Mouse (Mus musculus) liver, embryonic 16.5 days (tissue): ENCODE measurements at regions not wholly inside any gene's neighbourhood (a gene's known extent, or its start where the extent isn't known, plus 50 kb on each side); places are given as distances from the start of the nearest gene placed in this dataset.

Experiments used
- ATAC-seq: fragments of 200-750 bp; cut with Nextera tagmentation; 2 replicates; pipeline ENCODE4 v1.8.0; 2017; ENCODE audit warnings: low read depth, mild to moderate bottlenecking, moderate number of reproducible peaks, moderate library complexity
- H3K27ac ChIP-seq: fragments of 300-500 bp; sonication (generic); 2 replicates; pipeline ENCODE4 v1.5.1; 2014; ENCODE audit warnings: mild to moderate bottlenecking, low read length
- H3K27me3 ChIP-seq: fragments of 300-500 bp; sonication (generic); 2 replicates; pipeline ENCODE4 v1.6.1; 2014; ENCODE audit warnings: low read depth, low read length, mixed read lengths; ENCODE audit not compliant: control insufficient read depth, insufficient read depth
- H3K36me3 ChIP-seq: fragments of 300-500 bp; sonication (generic); 2 replicates; pipeline ENCODE4 v1.6.1; 2014; ENCODE audit warnings: mild to moderate bottlenecking; ENCODE audit not compliant: control insufficient read depth, insufficient read depth
- H3K4me1 ChIP-seq: fragments of 300-500 bp; sonication (generic); 2 replicates; pipeline ENCODE4 v1.6.1; 2014; ENCODE audit warnings: low read depth, low read length, mixed read lengths; ENCODE audit not compliant: control insufficient read depth
- H3K4me2 ChIP-seq: fragments of 300-500 bp; sonication (generic); 2 replicates; pipeline ENCODE4 v1.6.1; 2014; ENCODE audit warnings: low read depth, low read length, mixed read lengths
- H3K4me3 ChIP-seq: fragments of 300-500 bp; sonication (generic); 2 replicates; pipeline ENCODE4 v1.5.1; 2014; ENCODE audit warnings: low read depth, mild to moderate bottlenecking, low read length
- H3K9ac ChIP-seq: fragments of 300-500 bp; sonication (generic); 2 replicates; pipeline ENCODE4 v1.6.1; 2014; ENCODE audit warnings: low read depth, low read length
- H3K9me3 ChIP-seq: fragments of 300-500 bp; sonication (generic); replicated peaks from 2 replicates; pipeline ENCODE4 v1.6.1; 2016; ENCODE audit warnings: low read length; ENCODE audit not compliant: control insufficient read depth
- WGBS: fragments of 180-500 bp; shearing (Covaris S2); extraction: QIAGEN DNeasy Blood & Tissue Kit; methylation state at CpG from one replicate; pipeline ENCODE4 v1.1.7; 2014; ENCODE audit not compliant: insufficient replicate concordance; 5-methylcytosine and 5-hydroxymethylcytosine counted together

DNA sequence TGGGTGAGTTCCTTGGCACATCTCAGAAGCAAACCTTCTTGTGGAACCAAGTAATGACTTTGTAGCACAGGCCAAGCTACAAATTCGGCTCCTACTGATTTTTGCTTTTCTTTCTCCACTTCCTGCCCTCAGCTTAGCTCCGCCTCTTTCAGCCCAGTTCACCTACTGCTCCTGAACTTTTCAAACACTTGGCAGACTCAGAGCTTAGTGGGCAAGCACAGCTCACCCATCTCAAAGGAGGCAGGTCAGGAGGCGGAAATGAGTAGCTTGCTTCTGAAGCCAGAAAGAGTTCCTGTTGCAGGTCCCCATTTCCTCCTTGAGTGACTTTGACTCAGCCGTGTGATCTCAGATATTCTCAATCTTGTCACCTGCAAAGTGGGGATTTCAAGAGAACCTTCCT lies 208.5 kb upstream of the Irx3 start:
- Histone ChIP-seq H3K36me3 (no peaks in the 10 kb centered on the region), H3K27ac (no peak overlapping the region), H3K9me3 (no peaks in the 10 kb centered on the region), H3K4me2 (no peak overlapping the region), H3K4me3 (no peak overlapping the region), H3K27me3 (no peaks in the 10 kb centered on the region), H3K4me1 (peaks cover 11% of the 10 kb centered on the region), H3K9ac (no peak overlapping the region)
- no peak for ATAC-seq
- 48% methylated on average over 4 of the region's 4 CpGs for WGBS

DNA sequence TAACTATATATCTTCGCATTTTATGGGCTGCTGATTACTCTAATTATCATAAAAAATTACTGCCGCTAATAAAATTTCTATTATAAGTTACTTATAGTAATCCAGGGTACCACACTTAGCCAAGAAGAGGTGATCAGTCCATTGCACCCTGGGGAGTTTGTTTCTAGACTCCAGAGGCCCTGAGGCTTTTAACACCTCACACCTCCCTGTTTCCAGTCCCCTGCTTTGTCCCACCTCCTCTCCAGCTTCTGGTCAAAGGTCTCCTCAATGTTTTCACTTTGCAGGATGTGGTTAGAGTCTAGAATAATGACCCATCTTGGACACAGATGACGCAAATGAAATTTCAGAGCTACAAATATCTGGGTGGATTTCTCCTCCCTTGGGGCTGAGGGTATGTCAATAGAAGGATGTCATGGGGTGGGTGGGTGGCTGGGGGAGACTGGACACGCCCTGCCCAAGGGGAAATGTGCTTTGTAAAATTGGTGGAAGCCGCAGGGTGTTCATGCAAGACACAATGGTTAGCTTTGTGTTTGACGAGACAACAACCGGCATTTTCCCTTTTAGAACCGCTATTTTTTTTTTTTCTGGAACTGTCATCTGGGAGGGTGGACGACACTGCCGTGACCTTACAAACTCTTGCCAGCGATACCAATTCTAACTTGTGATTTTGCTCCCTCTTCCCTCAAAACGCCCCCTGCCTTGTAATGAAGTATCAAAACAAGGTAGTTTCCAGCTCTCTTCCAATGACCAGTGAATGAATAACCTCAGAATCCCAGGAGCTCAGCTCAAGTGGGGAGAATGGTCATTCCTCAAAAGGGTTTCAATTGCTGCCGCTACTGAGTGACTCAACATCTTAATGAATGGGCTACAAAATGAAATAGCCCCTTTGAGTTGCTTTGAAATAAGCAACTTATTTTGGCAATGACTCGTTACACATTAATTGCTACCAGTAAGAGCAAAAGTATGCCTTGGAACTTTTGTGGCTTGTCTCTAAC lies 207.0 kb upstream of the Irx3 start:
- no peaks in the 10 kb centered on the region for H3K36me3 ChIP-seq
- no peaks in the 10 kb centered on the region for H3K27me3 ChIP-seq
- H3K9ac ChIP-seq, result no peak overlapping the region
- no peak overlapping the region for H3K4me3 ChIP-seq
- no peaks in the 10 kb centered on the region for H3K4me1 ChIP-seq
- 51% methylated on average over 14 of the region's 14 CpGs for WGBS
- no peaks in the 10 kb centered on the region for H3K9me3 ChIP-seq
- ATAC-seq, result no peak
- no peak overlapping the region for H3K27ac ChIP-seq
- no peak overlapping the region for H3K4me2 ChIP-seq

DNA sequence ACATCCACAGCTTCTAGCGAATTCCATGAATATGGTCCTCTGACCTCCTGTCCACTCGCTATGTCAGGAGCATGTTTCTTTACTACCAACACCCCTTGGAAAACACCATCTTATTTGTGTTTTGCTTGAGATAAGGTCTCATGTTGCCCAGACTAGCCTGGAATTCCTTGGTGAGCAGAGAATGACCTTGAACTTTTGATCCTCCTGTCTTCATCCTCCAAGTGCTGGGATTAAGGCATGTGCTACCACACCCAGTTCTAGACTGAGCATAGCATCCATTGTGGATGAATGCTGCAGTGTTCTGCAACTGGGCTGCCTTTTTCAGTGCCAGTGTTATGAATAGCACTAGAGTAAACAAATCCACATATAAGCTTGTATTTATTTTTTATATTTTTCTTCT lies 203.2 kb upstream of the Irx3 start:
- no peaks in the 10 kb centered on the region for H3K27me3 ChIP-seq

DNA sequence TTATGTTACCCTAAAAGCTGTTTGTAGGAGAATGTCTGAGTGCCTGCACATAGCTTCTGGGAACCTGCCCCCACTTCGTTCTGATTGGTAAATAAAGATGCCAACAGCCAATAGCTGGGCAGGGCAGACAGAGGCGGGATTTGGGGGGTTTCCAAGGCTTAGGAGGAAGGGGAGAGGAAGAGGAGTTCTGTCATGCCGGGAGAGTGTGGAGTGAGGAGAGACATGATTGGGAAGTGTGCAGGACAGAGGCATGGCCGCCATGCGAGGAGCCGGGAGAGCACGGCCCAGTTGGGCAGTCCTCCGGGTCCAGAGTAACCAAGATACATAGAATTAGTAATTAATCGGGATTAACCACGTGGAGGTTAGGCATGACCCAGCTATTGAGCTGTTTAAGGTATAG lies 202.7 kb upstream of the Irx3 start:
- H3K4me3 ChIP-seq, result no peak overlapping the region
- no peak for ATAC-seq
- no peaks in the 10 kb centered on the region for H3K36me3 ChIP-seq
- H3K9ac ChIP-seq, result no peak overlapping the region
- 59% methylated on average over 10 of the region's 10 CpGs for WGBS
- no peaks in the 10 kb centered on the region for H3K27me3 ChIP-seq
- H3K4me1 ChIP-seq, result no peaks in the 10 kb centered on the region
- no peaks in the 10 kb centered on the region for H3K9me3 ChIP-seq
- H3K4me2 ChIP-seq, result no peak overlapping the region
- H3K27ac ChIP-seq, result no peak overlapping the region

More for the DNA sequence above, 203.2 kb upstream of the Irx3 start:
- no peak for ATAC-seq
- H3K4me3 ChIP-seq, result no peak overlapping the region
- 77% methylated on average over 2 of the region's 2 CpGs for WGBS
- no peak overlapping the region for H3K27ac ChIP-seq
- no peaks in the 10 kb centered on the region for H3K9me3 ChIP-seq
- H3K4me2 ChIP-seq, result no peak overlapping the region
- H3K4me1 ChIP-seq, result no peaks in the 10 kb centered on the region
- H3K9ac ChIP-seq, result no peak overlapping the region
- H3K36me3 ChIP-seq, result no peaks in the 10 kb centered on the region

DNA sequence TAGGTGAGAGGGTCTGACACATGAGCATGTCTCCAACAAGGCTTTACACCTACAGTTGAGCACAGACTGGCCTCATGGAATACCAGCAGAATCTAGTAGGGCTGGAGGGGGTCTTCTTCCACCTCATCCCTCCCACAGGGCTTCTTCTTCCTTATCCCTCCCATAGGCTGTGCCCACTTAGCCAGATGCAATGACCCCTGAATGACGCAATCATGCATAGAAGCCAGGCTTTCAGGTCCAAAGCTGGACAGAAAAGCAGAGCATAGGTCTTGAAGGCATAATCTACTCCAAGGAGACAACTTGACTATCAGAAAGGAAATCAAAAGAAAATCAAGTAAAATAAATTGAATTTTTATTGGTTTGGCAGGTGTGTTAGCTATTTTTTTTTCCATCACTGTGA lies 198.5 kb upstream of the Irx3 start:
- 72% methylated on average over 1 of the region's 1 CpGs for WGBS
- no peak overlapping the region for H3K4me2 ChIP-seq
- no peak overlapping the region for H3K27ac ChIP-seq
- no peaks in the 10 kb centered on the region for H3K36me3 ChIP-seq
- no peak for ATAC-seq
- H3K27me3 ChIP-seq, result no peaks in the 10 kb centered on the region
- H3K4me3 ChIP-seq, result no peak overlapping the region
- H3K9ac ChIP-seq, result no peak overlapping the region
- no peaks in the 10 kb centered on the region for H3K9me3 ChIP-seq
- no peaks in the 10 kb centered on the region for H3K4me1 ChIP-seq

DNA sequence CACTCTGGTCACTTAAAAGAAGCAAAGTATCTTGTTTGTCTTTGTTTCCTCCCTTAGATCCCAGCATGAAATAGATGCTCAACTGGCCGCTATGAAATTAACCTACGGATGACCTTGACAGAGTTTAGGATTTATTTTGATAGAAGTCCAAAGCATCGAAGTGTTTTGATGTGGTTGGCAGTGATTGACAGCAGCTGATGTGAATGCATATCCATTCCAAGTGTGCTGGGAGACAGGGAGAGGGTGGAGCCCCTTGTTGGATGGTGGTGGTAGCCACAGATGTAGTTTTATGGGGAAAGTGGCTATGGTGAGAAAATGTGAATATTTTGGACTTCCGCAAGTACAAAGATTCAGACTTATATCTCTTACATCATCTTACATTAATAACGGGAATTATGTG lies 197.8 kb upstream of the Irx3 start:
- Histone ChIP-seq H3K27ac (no peak overlapping the region), H3K9ac (no peak overlapping the region), H3K4me2 (no peak overlapping the region), H3K4me3 (no peak overlapping the region), H3K36me3 (no peaks in the 10 kb centered on the region), H3K4me1 (no peaks in the 10 kb centered on the region), H3K27me3 (no peaks in the 10 kb centered on the region), H3K9me3 (no peaks in the 10 kb centered on the region)
- WGBS, result 71% methylated on average over 5 of the region's 5 CpGs
- no peak for ATAC-seq

DNA sequence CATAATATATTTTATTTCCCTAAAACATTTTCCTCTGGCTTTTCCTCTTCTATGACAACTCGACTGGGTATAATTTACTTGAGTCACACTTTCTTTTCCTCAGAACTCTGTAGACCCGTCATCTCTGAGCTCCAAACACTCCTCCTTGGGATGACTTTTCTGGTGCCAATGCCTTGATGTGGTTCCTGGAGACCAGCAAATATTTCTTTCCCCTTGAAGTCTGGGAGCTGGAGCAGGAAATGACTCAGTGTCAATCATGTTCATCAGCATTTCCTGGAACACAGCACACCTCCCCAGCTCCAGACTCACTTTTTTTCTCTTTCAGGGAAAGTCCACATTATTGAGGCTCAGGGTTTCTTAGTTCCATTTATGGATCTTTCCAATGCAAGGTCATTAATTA lies 197.3 kb upstream of the Irx3 start:
- no peak overlapping the region for H3K4me2 ChIP-seq
- no peak overlapping the region for H3K4me3 ChIP-seq
- no peaks in the 10 kb centered on the region for H3K9me3 ChIP-seq
- no peak for ATAC-seq
- H3K9ac ChIP-seq, result no peak overlapping the region
- no peaks in the 10 kb centered on the region for H3K4me1 ChIP-seq
- no peaks in the 10 kb centered on the region for H3K36me3 ChIP-seq
- H3K27me3 ChIP-seq, result no peaks in the 10 kb centered on the region
- no peak overlapping the region for H3K27ac ChIP-seq
- 37% methylated on average over 2 of the region's 2 CpGs for WGBS

DNA sequence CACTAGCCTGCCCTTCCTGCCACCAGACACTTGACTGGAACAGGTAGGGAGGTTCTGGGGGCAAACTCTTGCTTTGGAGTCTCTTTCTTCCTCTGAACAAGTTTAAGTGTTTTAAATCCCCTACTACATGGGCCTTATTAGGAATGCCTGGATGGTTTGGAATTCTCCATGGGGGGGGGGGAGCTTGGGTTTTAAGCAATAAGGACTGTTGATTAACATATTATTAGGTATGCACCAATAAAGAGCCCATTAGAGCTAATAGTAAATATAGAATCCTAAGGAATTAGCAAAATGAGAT lies 196.0 kb upstream of the Irx3 start:
- no peak overlapping the region for H3K27ac ChIP-seq
- H3K27me3 ChIP-seq, result no peaks in the 10 kb centered on the region
- H3K9me3 ChIP-seq, result no peaks in the 10 kb centered on the region
- H3K36me3 ChIP-seq, result no peaks in the 10 kb centered on the region
- no peak overlapping the region for H3K4me3 ChIP-seq
- ATAC-seq, result no peak
- H3K4me2 ChIP-seq, result no peak overlapping the region
- H3K4me1 ChIP-seq, result no peaks in the 10 kb centered on the region
- H3K9ac ChIP-seq, result no peak overlapping the region

DNA sequence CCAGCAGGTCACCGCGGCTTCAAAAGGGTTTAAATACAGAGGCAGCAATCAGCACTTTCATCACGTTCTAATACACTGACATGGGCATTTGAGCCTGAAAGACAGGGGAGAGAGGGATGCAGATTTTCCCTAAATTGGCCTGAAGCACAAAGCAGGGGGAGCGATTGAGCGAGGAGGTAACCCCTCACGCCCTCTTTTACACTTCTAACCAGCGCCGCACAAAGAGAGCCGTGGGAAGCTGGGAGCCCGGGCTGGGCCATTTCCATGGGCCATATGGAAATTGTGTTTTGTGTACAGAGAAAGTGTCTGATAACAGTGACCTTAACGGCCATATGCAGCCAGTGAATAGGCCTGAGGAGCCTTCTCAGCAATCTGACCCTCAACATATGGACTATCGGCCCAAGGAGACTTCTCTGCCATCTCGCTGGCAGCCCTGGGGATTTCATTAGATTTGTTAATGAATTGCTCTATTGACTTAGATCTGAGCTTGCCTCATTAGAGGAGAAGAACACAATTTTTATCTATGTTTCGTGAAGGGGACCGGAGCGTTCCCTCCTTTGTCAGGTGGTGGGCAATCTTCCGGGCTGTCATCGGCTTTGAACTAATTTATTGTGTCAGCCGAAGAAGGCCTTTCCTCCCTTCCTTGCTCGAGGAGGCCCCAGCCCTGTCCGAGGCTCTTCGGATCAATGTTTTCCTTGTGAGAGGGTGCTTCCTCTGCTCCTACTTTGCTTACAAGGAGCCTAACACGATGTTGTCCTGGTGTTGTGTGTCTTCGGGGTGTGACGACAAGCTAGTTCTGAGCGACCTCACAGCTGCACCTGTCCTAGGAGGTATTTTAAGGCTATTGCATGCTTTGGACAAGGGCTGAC lies 195.4 kb upstream of the Irx3 start:
- H3K36me3 ChIP-seq, result no peaks in the 10 kb centered on the region
- H3K4me3 ChIP-seq, result no peak overlapping the region
- no peak overlapping the region for H3K4me2 ChIP-seq
- H3K9me3 ChIP-seq, result no peaks in the 10 kb centered on the region
- H3K27ac ChIP-seq, result no peak overlapping the region
- H3K4me1 ChIP-seq, result no peaks in the 10 kb centered on the region
- H3K9ac ChIP-seq, result no peak overlapping the region
- WGBS, result 64% methylated on average over 26 of the region's 26 CpGs
- H3K27me3 ChIP-seq, result no peaks in the 10 kb centered on the region
- no peak for ATAC-seq
